ENCODE assay signal across 8 mouse cellular contexts in genomic region chrX:83875389-83875788, GRCm38 (mm10).
DNase-seq lines count a peak whose midpoint lies in the region; ATAC-seq lines count a peak whose summit lies in the region.
"Not testable (repeated sequence)": the region's sequence is repeated elsewhere in the genome, so short reads cannot be mapped to it uniquely, and the experiment has no call there.

No protein-coding gene starts in this region.

- not testable (repeated sequence) for H3K4me2 ChIP-seq in embryonic facial prominence, embryonic 14.5 days (ENCODE audit: low read depth, low read length); limb, embryonic 11.5 days (ENCODE audit: low read depth, severe bottlenecking)

- not testable (repeated sequence) for H3K9me3 ChIP-seq in embryonic facial prominence, embryonic 14.5 days (ENCODE audit: control insufficient read depth, low read length); limb, embryonic 11.5 days (ENCODE audit: control insufficient read depth, low read length)

- not testable (repeated sequence) for H3K36me3 ChIP-seq in embryonic facial prominence, embryonic 14.5 days (ENCODE audit: control insufficient read depth, insufficient read depth, low read length); limb, embryonic 11.5 days (ENCODE audit: control insufficient read depth, insufficient read depth, low read length)

- not testable (repeated sequence) for H3K9ac ChIP-seq in embryonic facial prominence, embryonic 14.5 days (ENCODE audit: low read depth, low read length); limb, embryonic 11.5 days (ENCODE audit: low read length)

- not testable (repeated sequence) for H3K27ac ChIP-seq in embryonic facial prominence, embryonic 14.5 days (replicated peaks; ENCODE audit: low read depth, low read length); limb, embryonic 11.5 days (replicated peaks; ENCODE audit: low read depth, low read length)

- ATAC-seq in embryonic facial prominence, embryonic 14.5 days (ENCODE audit: low read depth); limb, embryonic 11.5 days (ENCODE audit: insufficient number of reproducible peaks, low FRiP score, low TSS enrichment, low read depth): not testable (repeated sequence)

- H3K27me3 ChIP-seq in embryonic facial prominence, embryonic 14.5 days (replicated peaks; ENCODE audit: control insufficient read depth, insufficient read depth, low read length); limb, embryonic 11.5 days (ENCODE audit: control insufficient read depth, insufficient read depth, low read length): not testable (repeated sequence)

- DNase-seq in NIH3T3 (ENCODE audit: low read depth) = peak; percentile 69
- DNase-seq in c-Kit-positive CD71-negative TER-119-negative erythroid progenitor cells, embryonic 14.5 days (ENCODE audit: low read depth) = peak; percentile 34
- DNase-seq in embryonic facial prominence, embryonic 14.5 days (ENCODE audit: low spot score) = peak; percentile 0
- DNase-seq in heart, postnatal 14 days = peak; percentile 10 to 25
- DNase-seq in kidney, postnatal 10 days = peak; percentile 40
- peak; percentile 22 for DNase-seq in limb, embryonic 11.5 days (ENCODE audit: low spot score)
- DNase-seq in neural tube, embryonic 10.5 days (ENCODE audit: extremely low spot score, low spot score) = peak; percentile 14
- peak; percentile 5 for DNase-seq in urinary bladder, postnatal 14 days (ENCODE audit: low spot score)

- 82% methylated on average over 11 of the region's 11 CpGs for WGBS in embryonic facial prominence, embryonic 14.5 days
- WGBS in limb, embryonic 11.5 days = 87% methylated on average over 11 of the region's 11 CpGs

- intact Hi-C loops in heart, postnatal 14 days (cut with DNase I) = not testable (repeated sequence)

- H3K4me3 ChIP-seq in embryonic facial prominence, embryonic 14.5 days (ENCODE audit: low read depth, low read length); limb, embryonic 11.5 days (ENCODE audit: low read depth, low read length): not testable (repeated sequence)

- not testable (repeated sequence) for H3K4me1 ChIP-seq in embryonic facial prominence, embryonic 14.5 days (ENCODE audit: control insufficient read depth, insufficient read depth, low read length); limb, embryonic 11.5 days (ENCODE audit: control insufficient read depth, insufficient read depth, low read length)

Comparison
In these comparisons a context has a peak if more than half of its experiments do, and no peak if none do; other contexts are left out.
1. DNase-seq: peak in every context shown above with its lines; median percentile 69 in NIH3T3; 40 in kidney, postnatal 10 days; 34 in c-Kit-positive CD71-negative TER-119-negative erythroid progenitor cells, embryonic 14.5 days; 22 in limb, embryonic 11.5 days; 18 in heart, postnatal 14 days; 14 in neural tube, embryonic 10.5 days; 5 in urinary bladder, postnatal 14 days; 0 in embryonic facial prominence, embryonic 14.5 days.